In genomic region chr3:102636674-102637073, GRCm38 (mm10) we compare ENCODE assay signal across 17 mouse cellular contexts.
DNase-seq lines count a peak whose midpoint lies in the region; ATAC-seq and TF ChIP-seq lines count a peak whose summit lies in the region.
"Had no signal": no experiment of that assay in that cellular context is flagged by ENCODE, and none has a peak within 500 bp of the region (broad histone marks: within the 10 kb centered on the region; RNA-seq: fewer than 3 reads in every experiment).

No protein-coding gene starts in this region.

- no peak for TF ChIP-seq CTCF in kidney, adult 2 months (conservative IDR thresholded peaks at IDR 0.05; ENCODE audit: insufficient read depth, insufficient read length, low read depth, low read length)
- no peak for TF ChIP-seq CTCF in stomach, postnatal 0 days (IDR thresholded peaks at IDR 0.05; ENCODE audit: low read depth)

- TF ChIP-seq EP300 in stomach, postnatal 0 days (optimal IDR thresholded peaks at IDR 0.05): no peak

- H3K9me3 ChIP-seq in stomach, embryonic 14.5 days (ENCODE audit: control insufficient read depth, low read depth, low read length): no peaks in the 10 kb centered on the region
- no peaks in the 10 kb centered on the region for H3K9me3 ChIP-seq in stomach, postnatal 0 days (ENCODE audit: control insufficient read depth, low read length)
- H3K9me3 ChIP-seq in stomach, embryonic 16.5 days (replicated peaks; ENCODE audit: control insufficient read depth, low read length): no peaks in the 10 kb centered on the region
- H3K9me3 ChIP-seq: forebrain, embryonic 12.5 days; G1E; heart, embryonic 13.5 days; hindbrain, embryonic 15.5 days; kidney, embryonic 15.5 days; midbrain, embryonic 13.5 days had no signal

- no peaks in the 10 kb centered on the region for H3K4me1 ChIP-seq in kidney, adult 2 months (ENCODE audit: control insufficient read depth, insufficient read depth, low read length)
- peaks cover 5% of the 10 kb centered on the region; the same call in 1 of the 2 replicates for H3K4me1 ChIP-seq in stomach, embryonic 14.5 days (ENCODE audit: control insufficient read depth, insufficient read depth, low read length)
- H3K4me1 ChIP-seq in stomach, postnatal 0 days (replicated peaks; ENCODE audit: control insufficient read depth, insufficient read depth): no peaks in the 10 kb centered on the region
- peaks cover 5% of the 10 kb centered on the region; the same call in 1 of the 2 replicates for H3K4me1 ChIP-seq in stomach, embryonic 16.5 days (ENCODE audit: control insufficient read depth, insufficient read depth, low read length)
- H3K4me1 ChIP-seq: forebrain, embryonic 12.5 days; heart, embryonic 13.5 days; hindbrain, embryonic 15.5 days; kidney, embryonic 15.5 days; midbrain, embryonic 13.5 days had no signal

- peak; percentile 8 for DNase-seq in adrenal gland, postnatal 36 days
- no peak for DNase-seq in adrenal gland, postnatal 25 days
- peak; percentile 10 for DNase-seq in kidney, adult 2 months
- no peak for DNase-seq in kidney, adult 18-20 months
- no peak for DNase-seq in stomach, postnatal 0 days (ENCODE audit: low spot score)
- no peak for DNase-seq in Muller cell, postnatal 12 days (ENCODE audit: inconsistent ontology term)
- DNase-seq: B cell, adult 2 months; cerebellum, adult 9-11 months; lung, adult 2 months had no signal

- H3K4me2 ChIP-seq in stomach, embryonic 14.5 days (replicated peaks; ENCODE audit: low read depth, low read length): no peak overlapping the region
- no peak overlapping the region for H3K4me2 ChIP-seq in stomach, postnatal 0 days (replicated peaks; ENCODE audit: low read depth)
- H3K4me2 ChIP-seq in stomach, embryonic 16.5 days (ENCODE audit: low read depth, low read length): no peak overlapping the region
- H3K4me2 ChIP-seq: forebrain, embryonic 12.5 days; heart, embryonic 13.5 days; hindbrain, embryonic 15.5 days; kidney, embryonic 15.5 days; midbrain, embryonic 13.5 days had no signal

- no peak overlapping the region for H3K27ac ChIP-seq in kidney, adult 2 months (ENCODE audit: insufficient read depth, low read depth, low read length)
- H3K27ac ChIP-seq in stomach, embryonic 14.5 days (ENCODE audit: low read length): no peak overlapping the region; the same call in 1 of the 2 replicates
- H3K27ac ChIP-seq in stomach, postnatal 0 days (replicated peaks): no peak overlapping the region
- H3K27ac ChIP-seq in stomach, embryonic 16.5 days (ENCODE audit: low read length): no peak overlapping the region
- H3K27ac ChIP-seq: forebrain, embryonic 12.5 days; heart, embryonic 13.5 days; hindbrain, embryonic 15.5 days; kidney, embryonic 15.5 days; midbrain, embryonic 13.5 days had no signal

- peak; percentile 37; the same call in 1 of the 2 replicates for ATAC-seq in stomach, embryonic 14.5 days (ENCODE audit: insufficient number of reproducible peaks, insufficient read depth, low FRiP score, low read depth)
- ATAC-seq in stomach, postnatal 0 days (ENCODE audit: low FRiP score, low TSS enrichment): no peak
- peak; percentile 32; the same call in 1 of the 2 replicates for ATAC-seq in stomach, embryonic 16.5 days (ENCODE audit: insufficient read depth, low FRiP score)
- ATAC-seq: midbrain, embryonic 13.5 days had no signal

- 62% methylated on average over 4 of the region's 4 CpGs for WGBS in kidney, adult 2 months
- WGBS in stomach, embryonic 14.5 days: 42% methylated on average over 4 of the region's 4 CpGs
- WGBS in stomach, postnatal 0 days: 48% methylated on average over 4 of the region's 4 CpGs
- WGBS in stomach, embryonic 16.5 days: 45% methylated on average over 4 of the region's 4 CpGs

- H3K4me3 ChIP-seq in kidney, adult 2 months (ENCODE audit: insufficient read depth, low read depth, low read length): no peak overlapping the region
- no peak overlapping the region for H3K4me3 ChIP-seq in stomach, embryonic 14.5 days (ENCODE audit: low read depth, low read length)
- H3K4me3 ChIP-seq in stomach, postnatal 0 days (ENCODE audit: low read depth, low read length): no peak overlapping the region
- no peak overlapping the region for H3K4me3 ChIP-seq in stomach, embryonic 16.5 days (replicated peaks; ENCODE audit: low read length)
- H3K4me3 ChIP-seq: forebrain, embryonic 12.5 days; heart, embryonic 13.5 days; hindbrain, embryonic 15.5 days; kidney, embryonic 15.5 days; midbrain, embryonic 13.5 days had no signal

- TF ChIP-seq POLR2A in kidney, adult 2 months (IDR thresholded peaks at IDR 0.05; ENCODE audit: low read depth, low read length): no peak

- H3K27me3 ChIP-seq in kidney, adult 2 months (replicated peaks; ENCODE audit: control insufficient read depth, insufficient read depth, low read length): no peaks in the 10 kb centered on the region
- no peaks in the 10 kb centered on the region for H3K27me3 ChIP-seq in stomach, embryonic 14.5 days (ENCODE audit: control insufficient read depth, insufficient read depth, low read length)
- no peaks in the 10 kb centered on the region for H3K27me3 ChIP-seq in stomach, postnatal 0 days (ENCODE audit: control insufficient read depth, insufficient read depth, low read length)
- H3K27me3 ChIP-seq in stomach, embryonic 16.5 days (ENCODE audit: control insufficient read depth, insufficient read depth, low read length): no peaks in the 10 kb centered on the region
- H3K27me3 ChIP-seq: forebrain, embryonic 12.5 days; heart, embryonic 13.5 days; hindbrain, embryonic 15.5 days; kidney, embryonic 15.5 days; midbrain, embryonic 13.5 days had no signal

- no peak overlapping the region for H3K9ac ChIP-seq in stomach, embryonic 14.5 days (replicated peaks; ENCODE audit: low read depth, low read length)
- no peak overlapping the region for H3K9ac ChIP-seq in stomach, postnatal 0 days (ENCODE audit: low read length)
- H3K9ac ChIP-seq in stomach, embryonic 16.5 days (ENCODE audit: low read length): no peak overlapping the region
- H3K9ac ChIP-seq: forebrain, embryonic 12.5 days; heart, embryonic 13.5 days; hindbrain, embryonic 15.5 days; kidney, embryonic 15.5 days; midbrain, embryonic 13.5 days had no signal

- H3K36me3 ChIP-seq in kidney, adult 2 months (ENCODE audit: control insufficient read depth, insufficient read depth, low read length): no peaks in the 10 kb centered on the region
- H3K36me3 ChIP-seq in stomach, embryonic 14.5 days (ENCODE audit: control insufficient read depth, insufficient read depth, low read length): no peaks in the 10 kb centered on the region
- no peaks in the 10 kb centered on the region for H3K36me3 ChIP-seq in stomach, postnatal 0 days (ENCODE audit: control insufficient read depth, insufficient read depth, low read length)
- no peaks in the 10 kb centered on the region for H3K36me3 ChIP-seq in stomach, embryonic 16.5 days (ENCODE audit: control insufficient read depth, insufficient read depth, low read length)
- H3K36me3 ChIP-seq: forebrain, embryonic 12.5 days; G1E; heart, embryonic 13.5 days; hindbrain, embryonic 15.5 days; kidney, embryonic 15.5 days; midbrain, embryonic 13.5 days had no signal

Comparison
In these comparisons a context has a peak if more than half of its experiments do, and no peak if none do; other contexts are left out.
1. DNase-seq: peak in adrenal gland, postnatal 36 days (2 of 2) and kidney, adult 2 months (single experiment); none in adrenal gland, postnatal 25 days (single experiment), kidney, adult 18-20 months (single experiment), stomach, postnatal 0 days (single experiment) and Muller cell, postnatal 12 days (single experiment).